Mouse (Mus musculus) heart, embryonic 11.5 days (tissue): ENCODE measurements at regions not wholly inside any gene's neighbourhood (a gene's known extent, or its start where the extent isn't known, plus 50 kb on each side); places are given as distances from the start of the nearest gene placed in this dataset.

Source experiments
- ATAC-seq: fragments of 200-750 bp; cut with Nextera tagmentation; replicated peaks from 2 replicates; pipeline ENCODE4 v1.8.0; 2017; ENCODE audit warnings: moderate library complexity; ENCODE audit not compliant: insufficient number of reproducible peaks, low FRiP score, low TSS enrichment
- H3K27ac ChIP-seq: fragments of 300-500 bp; sonication (generic); 2 replicates; pipeline ENCODE4 v1.5.1; 2014; ENCODE audit warnings: mild to moderate bottlenecking, low read depth, low read length
- H3K27me3 ChIP-seq: fragments of 300-500 bp; sonication (generic); 2 replicates; pipeline ENCODE4 v1.6.1; 2014; ENCODE audit warnings: mild to moderate bottlenecking, low read length, mixed read lengths; ENCODE audit not compliant: control insufficient read depth, insufficient read depth
- H3K36me3 ChIP-seq: fragments of 300-500 bp; sonication (generic); 2 replicates; pipeline ENCODE4 v1.6.1; 2014; ENCODE audit warnings: mild to moderate bottlenecking, low read length, moderate library complexity, mixed read lengths; ENCODE audit not compliant: control insufficient read depth, insufficient read depth
- H3K4me1 ChIP-seq: fragments of 300-500 bp; sonication (generic); 2 replicates; pipeline ENCODE4 v1.6.1; 2014; ENCODE audit warnings: low read length; ENCODE audit not compliant: control insufficient read depth, insufficient read depth
- H3K4me2 ChIP-seq: fragments of 300-500 bp; sonication (generic); 2 replicates; pipeline ENCODE4 v1.6.1; 2014; ENCODE audit warnings: mild to moderate bottlenecking, moderate library complexity
- H3K4me3 ChIP-seq: fragments of 300-500 bp; sonication (generic); 2 replicates; pipeline ENCODE4 v1.5.1; 2014; ENCODE audit warnings: low read depth, low read length
- H3K9ac ChIP-seq: fragments of 300-500 bp; sonication (generic); 2 replicates; pipeline ENCODE4 v1.6.1; 2014; ENCODE audit warnings: mild to moderate bottlenecking, low read depth, low read length, moderate library complexity
- H3K9me3 ChIP-seq: fragments of 300-500 bp; sonication (generic); replicated peaks from 2 replicates; pipeline ENCODE4 v1.6.1; 2016; ENCODE audit warnings: low read length; ENCODE audit not compliant: control insufficient read depth
- whole genome bisulfite sequencing: fragments of 180-500 bp; shearing (Covaris S2); extraction: QIAGEN DNeasy Blood & Tissue Kit; methylation state at CpG from one replicate; pipeline ENCODE4 v1.1.7; 2014; ENCODE audit not compliant: insufficient replicate concordance; 5-methylcytosine and 5-hydroxymethylcytosine counted together

DNA sequence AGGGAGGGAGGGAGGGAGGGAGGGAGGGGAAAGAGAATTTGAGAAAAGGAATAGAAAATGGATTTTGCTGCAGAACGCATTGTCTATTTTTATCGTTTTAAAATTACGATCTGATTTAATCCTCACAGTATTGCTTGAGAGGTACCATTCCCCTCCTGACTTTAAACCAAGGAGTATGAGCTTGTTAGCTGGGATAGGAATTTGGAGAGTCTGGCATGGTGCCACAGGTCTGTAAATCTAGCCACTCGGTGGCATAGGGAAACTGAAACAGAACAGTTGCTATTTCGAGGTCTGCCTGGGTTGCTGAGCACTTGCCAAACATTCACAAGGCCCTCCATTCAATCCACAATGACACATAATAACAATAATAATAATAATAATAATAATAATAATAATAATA, 171.6 kb downstream of the Gxylt1 start:
- Histone ChIP-seq H3K4me2 (no peak overlapping the region), H3K27me3 (no peaks in the 10 kb centered on the region), H3K9ac (no peak overlapping the region), H3K4me1 (no peaks in the 10 kb centered on the region), H3K9me3 (no peaks in the 10 kb centered on the region), H3K4me3 (no peak overlapping the region), H3K27ac (no peak overlapping the region), H3K36me3 (no peaks in the 10 kb centered on the region)
- WGBS, result 78% methylated on average over 5 of the region's 5 CpGs
- ATAC-seq, result no peak

DNA sequence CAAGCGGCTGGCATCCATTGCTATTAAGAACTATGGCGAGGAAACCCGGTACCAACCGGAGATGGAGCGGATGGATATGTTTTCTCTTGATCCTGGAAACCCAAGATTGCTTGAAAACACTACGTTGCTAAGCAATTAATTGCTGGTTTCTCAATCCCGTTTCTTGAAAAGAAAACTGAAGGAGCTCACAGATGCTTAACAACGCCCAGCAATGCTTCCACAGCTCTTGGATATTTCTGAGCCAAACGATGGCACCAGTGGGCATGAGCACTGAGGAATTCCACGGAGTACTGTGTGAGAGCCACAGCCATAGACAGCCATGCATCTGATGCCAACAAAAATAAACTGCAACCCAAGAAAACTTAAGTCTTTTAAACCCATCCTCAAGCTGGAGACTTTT, 173.1 kb downstream of the Gxylt1 start:
- Histone ChIP-seq H3K4me3 (no peak overlapping the region), H3K27ac (no peak overlapping the region), H3K9ac (no peak overlapping the region), H3K4me2 (no peak overlapping the region), H3K4me1 (no peaks in the 10 kb centered on the region), H3K36me3 (no peaks in the 10 kb centered on the region), H3K9me3 (no peaks in the 10 kb centered on the region), H3K27me3 (no peaks in the 10 kb centered on the region)
- no peak for ATAC-seq
- WGBS, result 87% methylated on average over 10 of the region's 10 CpGs

DNA sequence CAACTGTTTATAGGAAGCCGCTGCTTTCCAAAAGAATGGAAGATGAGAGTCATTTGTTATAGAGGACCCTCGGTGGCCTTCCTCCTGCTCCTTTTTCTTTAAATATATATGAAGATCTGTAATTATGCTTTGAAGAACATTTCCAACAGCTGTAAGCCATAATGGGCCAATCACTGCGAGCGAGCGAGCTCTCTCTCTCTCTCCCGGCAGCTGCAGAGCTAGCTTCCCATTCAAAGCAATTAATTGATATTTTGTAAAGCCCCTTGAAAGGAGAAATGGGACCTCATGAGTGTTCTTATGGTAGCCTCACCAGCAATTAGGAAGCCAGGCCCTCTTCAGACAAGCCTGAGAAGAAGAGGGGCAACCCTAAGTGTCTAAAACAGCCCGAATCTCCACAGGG, 174.1 kb downstream of the Gxylt1 start:
- Histone ChIP-seq H3K4me3 (no peak overlapping the region), H3K9ac (no peak overlapping the region), H3K4me1 (no peaks in the 10 kb centered on the region), H3K27ac (no peak overlapping the region), H3K27me3 (no peaks in the 10 kb centered on the region), H3K4me2 (no peak overlapping the region), H3K9me3 (no peaks in the 10 kb centered on the region), H3K36me3 (no peaks in the 10 kb centered on the region)
- 83% methylated on average over 7 of the region's 7 CpGs for WGBS
- no peak for ATAC-seq

DNA sequence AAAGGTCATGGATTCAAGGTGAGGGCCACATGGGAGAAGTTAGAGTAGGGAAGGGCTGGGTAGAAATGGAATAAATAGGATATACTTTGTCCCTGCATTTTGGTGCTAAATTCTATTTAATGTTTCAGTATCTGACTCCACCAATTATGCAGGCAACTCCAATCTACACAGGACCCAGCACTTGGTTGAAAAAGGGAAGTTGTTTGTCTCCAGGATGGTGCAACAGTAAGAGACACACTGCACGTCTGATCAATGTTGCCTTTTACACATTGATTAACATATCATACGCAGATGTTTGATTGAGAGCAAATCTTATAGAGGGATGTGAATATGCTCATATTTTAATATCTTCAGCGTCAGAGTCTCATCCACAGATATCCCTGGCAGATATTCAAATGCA, 175.1 kb downstream of the Gxylt1 start:
- no peaks in the 10 kb centered on the region for H3K4me1 ChIP-seq
- H3K4me2 ChIP-seq, result no peak overlapping the region
- H3K27me3 ChIP-seq, result no peaks in the 10 kb centered on the region
- no peaks in the 10 kb centered on the region for H3K36me3 ChIP-seq
- 80% methylated on average over 3 of the region's 3 CpGs for WGBS
- no peak overlapping the region for H3K4me3 ChIP-seq
- H3K9me3 ChIP-seq, result no peaks in the 10 kb centered on the region
- H3K9ac ChIP-seq, result no peak overlapping the region
- ATAC-seq, result no peak
- H3K27ac ChIP-seq, result no peak overlapping the region

DNA sequence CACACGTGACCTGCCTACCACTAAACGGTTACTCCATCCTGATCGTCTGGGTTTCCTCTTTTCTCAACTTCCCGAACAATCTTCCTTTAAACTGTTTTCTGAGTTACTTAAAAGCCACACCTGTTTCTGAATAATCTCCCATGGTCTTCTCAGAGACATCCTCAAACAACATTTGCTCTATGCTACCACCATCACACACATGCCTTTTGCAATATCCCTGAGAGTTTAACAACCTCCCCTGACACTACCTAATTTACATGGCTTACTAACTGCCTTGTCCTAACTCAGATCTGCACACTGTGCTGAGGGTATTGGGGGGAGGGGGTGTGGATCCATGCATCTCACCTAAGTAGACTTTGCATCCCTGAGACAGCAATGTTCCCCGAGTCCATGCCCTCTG, 178.6 kb downstream of the Gxylt1 start:
- no peak overlapping the region for H3K27ac ChIP-seq
- 83% methylated on average over 5 of the region's 5 CpGs for WGBS
- peaks cover 3% of the 10 kb centered on the region; the same call in 1 of the 2 replicates for H3K4me1 ChIP-seq
- no peak overlapping the region for H3K9ac ChIP-seq
- no peak overlapping the region for H3K4me2 ChIP-seq
- ATAC-seq, result no peak
- H3K9me3 ChIP-seq, result no peaks in the 10 kb centered on the region
- no peak overlapping the region for H3K4me3 ChIP-seq
- no peaks in the 10 kb centered on the region for H3K27me3 ChIP-seq
- H3K36me3 ChIP-seq, result no peaks in the 10 kb centered on the region

DNA sequence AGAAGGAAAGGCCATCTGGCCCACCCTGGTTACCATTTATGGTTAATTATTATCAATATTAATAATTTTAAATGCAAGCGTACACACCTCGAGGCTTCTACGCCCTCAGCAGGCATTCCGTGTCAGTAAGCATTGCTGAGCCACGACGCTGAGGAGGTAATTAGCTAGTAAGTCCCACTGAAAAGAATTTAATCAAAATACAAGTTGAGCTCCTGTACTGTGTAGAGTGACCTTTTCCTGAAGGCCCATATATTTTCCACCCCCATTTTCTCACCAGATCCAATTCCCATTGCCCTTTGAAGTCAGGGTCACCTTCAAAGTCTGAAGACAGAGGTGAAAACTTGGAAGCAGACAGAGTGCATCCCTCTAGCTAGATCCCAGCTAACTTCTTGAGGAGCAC, 179.8 kb downstream of the Gxylt1 start:
- H3K27me3 ChIP-seq, result no peaks in the 10 kb centered on the region
- H3K4me1 ChIP-seq, result peaks cover 3% of the 10 kb centered on the region; the same call in 1 of the 2 replicates
- H3K9ac ChIP-seq, result no peak overlapping the region
- H3K9me3 ChIP-seq, result no peaks in the 10 kb centered on the region
- no peak overlapping the region for H3K4me2 ChIP-seq
- H3K27ac ChIP-seq, result no peak overlapping the region
- no peaks in the 10 kb centered on the region for H3K36me3 ChIP-seq
- WGBS, result 87% methylated on average over 6 of the region's 6 CpGs
- no peak overlapping the region for H3K4me3 ChIP-seq
- ATAC-seq, result no peak

DNA sequence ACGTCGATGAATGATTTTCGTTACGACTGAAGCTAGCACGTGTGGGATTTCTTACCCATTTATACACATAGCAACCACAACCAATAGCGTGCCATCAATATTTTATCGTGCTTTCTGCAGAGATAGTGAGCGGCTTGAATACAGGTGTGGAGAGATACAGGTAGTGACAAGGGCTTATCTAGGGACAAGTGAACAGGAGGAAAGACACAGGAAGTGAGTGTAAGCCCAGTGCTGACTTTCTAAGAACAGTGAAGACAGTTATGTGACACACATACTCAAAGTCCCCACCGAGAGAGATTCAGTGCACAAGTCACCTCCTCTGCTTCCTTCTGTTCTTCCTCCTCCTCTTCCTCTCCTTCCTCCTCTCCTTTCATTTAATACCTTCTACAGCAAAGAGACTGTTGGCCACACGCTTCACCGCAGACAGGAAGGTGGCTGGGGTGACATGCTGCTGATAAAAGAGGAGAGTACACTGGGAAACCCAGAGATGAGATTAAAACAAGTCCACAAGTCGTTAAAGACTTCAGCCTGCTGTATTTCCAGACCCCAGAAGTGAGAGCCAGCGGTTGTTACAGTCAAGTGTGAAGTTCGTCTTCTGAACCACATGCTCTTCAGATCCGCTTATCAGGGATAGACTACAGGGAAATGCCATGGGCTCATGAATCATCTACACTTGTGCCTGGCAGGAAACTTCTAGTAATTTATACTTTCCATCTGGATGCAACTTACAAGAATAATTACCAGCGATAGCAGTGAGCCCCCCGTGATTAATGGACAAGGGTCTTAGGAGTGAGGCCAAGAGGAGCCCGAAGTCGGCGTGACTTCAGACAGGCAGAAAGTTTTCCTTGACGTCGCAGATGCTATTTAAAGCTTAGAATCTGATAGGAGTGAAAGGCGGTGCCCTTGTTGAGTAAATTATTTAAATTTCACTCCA, 180.5 kb downstream of the Gxylt1 start:
- Histone ChIP-seq H3K4me3 (no peak overlapping the region), H3K27me3 (no peaks in the 10 kb centered on the region), H3K4me1 (peaks cover 3% of the 10 kb centered on the region; the same call in 1 of the 2 replicates), H3K36me3 (no peaks in the 10 kb centered on the region), H3K4me2 (no peak overlapping the region; the same call in 1 of the 2 replicates), H3K9ac (no peak overlapping the region), H3K9me3 (no peaks in the 10 kb centered on the region), H3K27ac (no peak overlapping the region)
- WGBS, result 43% methylated on average over 23 of the region's 23 CpGs
- ATAC-seq, result no peak

DNA sequence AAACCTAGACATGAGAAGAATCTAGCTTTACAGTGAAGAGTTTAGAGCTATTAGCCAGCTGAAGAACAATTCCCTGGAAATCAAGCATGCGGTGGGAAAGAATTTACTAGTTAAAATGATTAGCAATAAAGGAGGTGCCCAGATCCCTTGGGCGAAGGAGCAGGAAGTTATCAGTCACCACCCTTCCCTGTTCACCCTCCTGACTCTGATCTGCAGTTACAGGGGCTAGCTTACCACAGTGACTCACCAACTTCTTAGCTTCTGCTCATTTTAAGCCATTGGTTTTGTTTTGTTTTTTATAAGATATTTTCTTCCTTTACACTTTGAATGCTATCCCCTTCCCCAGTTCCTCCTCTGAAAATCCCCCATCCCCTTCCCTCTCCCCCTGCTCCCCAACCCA, 183.6 kb downstream of the Gxylt1 start:
- H3K27ac ChIP-seq, result no peak overlapping the region
- H3K4me1 ChIP-seq, result peaks cover 3% of the 10 kb centered on the region; the same call in 1 of the 2 replicates
- H3K9me3 ChIP-seq, result no peaks in the 10 kb centered on the region
- ATAC-seq, result no peak
- H3K9ac ChIP-seq, result no peak overlapping the region
- H3K4me2 ChIP-seq, result no peak overlapping the region
- H3K27me3 ChIP-seq, result no peaks in the 10 kb centered on the region
- 70% methylated on average over 2 of the region's 2 CpGs for WGBS
- no peaks in the 10 kb centered on the region for H3K36me3 ChIP-seq
- no peak overlapping the region for H3K4me3 ChIP-seq

DNA sequence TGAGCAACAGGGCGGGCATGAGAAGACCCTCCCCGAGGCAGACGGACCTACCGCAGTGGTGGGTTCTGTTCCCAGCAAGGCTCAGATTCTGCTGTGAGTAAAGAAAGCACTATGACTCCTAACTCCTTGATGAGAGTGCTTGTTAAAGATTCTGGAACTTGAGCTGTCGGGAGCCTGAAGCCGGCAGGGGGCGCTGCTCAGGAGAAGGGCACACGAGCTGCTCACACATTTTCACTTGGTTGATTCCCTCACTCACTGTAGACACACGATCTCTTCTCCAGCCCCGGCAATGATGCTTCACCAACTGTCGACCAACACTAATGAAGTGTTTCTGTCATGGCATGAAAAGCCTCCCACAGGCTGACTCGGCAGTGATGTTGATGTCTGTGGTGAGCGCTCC, 185.6 kb downstream of the Gxylt1 start:
- ATAC-seq, result no peak
- Histone ChIP-seq H3K9me3 (no peaks in the 10 kb centered on the region), H3K27me3 (no peaks in the 10 kb centered on the region), H3K4me2 (no peak overlapping the region), H3K27ac (no peak overlapping the region), H3K4me3 (no peak overlapping the region), H3K36me3 (no peaks in the 10 kb centered on the region), H3K9ac (no peak overlapping the region), H3K4me1 (peaks cover 1% of the 10 kb centered on the region; the same call in 1 of the 2 replicates)
- 21% methylated on average over 13 of the region's 13 CpGs for WGBS
